Mouse (Mus musculus) CH12.LX (cell line): ENCODE measurements around the gene Agbl3.

ENCODE experiments used
- CHD1 ChIP-seq: IDR thresholded peaks from 2 replicates; pipeline ENCODE4 v1.6.1; 2012; ENCODE audit warnings: low read depth, low read length, improper control_type of control experiment, inconsistent platforms
- CTCF ChIP-seq, 2 experiments: IDR thresholded peaks in 1 of 2; conservative IDR thresholded peaks in 1 of 2; 2 replicates each; pipeline ENCODE4 v1.5.1; 2011 to 2012; ENCODE audit warnings: low read depth in 2 of 2, low read length in 2 of 2, improper control_type of control experiment in 1 of 2, inconsistent platforms in 1 of 2, mild to moderate bottlenecking in 1 of 2, moderate library complexity in 1 of 2
- EP300 ChIP-seq: IDR thresholded peaks from 2 replicates; pipeline ENCODE4 v1.6.1; 2011; ENCODE audit warnings: low read length, improper control_type of control experiment
- KAT2A ChIP-seq: IDR thresholded peaks from 2 replicates; pipeline ENCODE4 v1.6.1; 2012; ENCODE audit warnings: low read length, improper control_type of control experiment, inconsistent platforms; ENCODE audit not compliant: insufficient replicate concordance
- MEF2A ChIP-seq: IDR thresholded peaks from 2 replicates; pipeline ENCODE4 v1.6.1; 2014; ENCODE audit warnings: low read depth, mild to moderate bottlenecking, inconsistent platforms, low read length, improper control_type of control experiment, borderline replicate concordance
- NELFE ChIP-seq: IDR thresholded peaks from 2 replicates; pipeline ENCODE4 v1.6.1; 2011; ENCODE audit warnings: low read depth, low read length, improper control_type of control experiment
- POLR2A ChIP-seq: IDR thresholded peaks from 2 replicates; pipeline ENCODE4 v1.6.1; 2011; ENCODE audit warnings: low read depth, mild to moderate bottlenecking, improper control_type of control experiment, low read length
- RCOR1 ChIP-seq: conservative IDR thresholded peaks from 2 replicates; pipeline ENCODE4 v1.6.1; 2012; ENCODE audit warnings: low read depth, mild to moderate bottlenecking, inconsistent platforms, low read length, improper control_type of control experiment
- TBP ChIP-seq: conservative IDR thresholded peaks from 2 replicates; pipeline ENCODE4 v1.6.1; 2011; ENCODE audit warnings: low read depth, low read length, improper control_type of control experiment
- TCF12 ChIP-seq: IDR thresholded peaks from 2 replicates; pipeline ENCODE4 v1.6.1; 2014; ENCODE audit warnings: low read depth, mild to moderate bottlenecking, inconsistent platforms, low read length, improper control_type of control experiment
- USF1 ChIP-seq: IDR thresholded peaks from 2 replicates; pipeline ENCODE4 v1.6.1; 2014; ENCODE audit warnings: low read depth, mild to moderate bottlenecking, inconsistent platforms, low read length, improper control_type of control experiment
- ZC3H11A ChIP-seq: IDR thresholded peaks from 2 replicates; pipeline ENCODE4 v1.6.1; 2012; ENCODE audit warnings: low read depth, mild to moderate bottlenecking, inconsistent platforms, low read length, improper control_type of control experiment
- ZKSCAN1 ChIP-seq: IDR thresholded peaks from 2 replicates; pipeline ENCODE4 v1.6.1; 2012; ENCODE audit warnings: low read depth, inconsistent platforms, low read length, improper control_type of control experiment, borderline replicate concordance

DNA sequence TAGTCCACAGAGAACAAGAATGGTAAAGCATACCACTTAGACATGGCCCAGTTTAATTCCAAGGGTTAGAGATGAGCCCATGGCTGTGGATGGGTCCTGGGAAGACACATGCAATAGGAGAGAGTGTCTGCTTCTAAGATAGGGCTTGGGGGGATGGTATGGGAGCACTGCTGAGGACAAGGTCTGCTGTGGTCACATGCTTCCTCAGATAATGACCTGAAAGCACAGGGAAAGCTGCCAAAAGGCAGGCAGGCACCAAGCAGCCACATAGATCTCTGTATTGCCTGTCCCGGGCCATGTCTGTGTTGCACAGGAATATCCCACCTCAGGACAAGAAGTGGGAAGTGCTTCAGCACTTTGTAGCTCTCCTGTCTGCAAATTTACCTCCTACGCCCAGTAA is 118.9 kb downstream of the Agbl3 start:
- no peak for TF ChIP-seq NELFE
- no peak for TF ChIP-seq CTCF (conservative IDR thresholded peaks at IDR 0.05 in 1 of 2, IDR thresholded peaks at IDR 0.05 in 1 of 2; ENCODE audit: low read depth in 2 of 2, low read length in 2 of 2)
- TF ChIP-seq TCF12 = no peak
- TF ChIP-seq EP300 = no peak
- no peak for TF ChIP-seq POLR2A
- TF ChIP-seq MEF2A = no peak
- no peak for TF ChIP-seq USF1
- TF ChIP-seq TBP = no peak
- TF ChIP-seq ZC3H11A = no peak
- no peak for TF ChIP-seq ZKSCAN1
- no peak for TF ChIP-seq KAT2A
- TF ChIP-seq RCOR1 = no peak
- no peak for TF ChIP-seq CHD1
